Mouse (Mus musculus): ENCODE data around the gene Dcun1d5. TPM values are rescaled to one million over a fixed set of nuclear protein-coding genes. Genes with fewer than 3 reads are reported as not detected.

Dcun1d5 gene
- total RNA-seq, 2 experiments from 2014 or later: 81.5 to 82.1 TPM

Other genes starting within 250 kb of the Dcun1d5 start
- gene Dync2h1, start 74 bp upstream of the Dcun1d5 start, total RNA-seq (2021): 10 to 100 TPM; 29.2 to 32.1 TPM
- not detected for gene Mmp13, start 88.0 kb downstream of the Dcun1d5 start, total RNA-seq (2021)
- gene Mmp12, start 159.9 kb downstream of the Dcun1d5 start, total RNA-seq (2021): not detected
- not detected for gene Mmp1b, start 203.5 kb downstream of the Dcun1d5 start, total RNA-seq (2021)

Data from left cerebral cortex, postnatal 25 days (tissue).